ENCODE assay signal across 11 mouse cellular contexts in the genomic region with DNA sequence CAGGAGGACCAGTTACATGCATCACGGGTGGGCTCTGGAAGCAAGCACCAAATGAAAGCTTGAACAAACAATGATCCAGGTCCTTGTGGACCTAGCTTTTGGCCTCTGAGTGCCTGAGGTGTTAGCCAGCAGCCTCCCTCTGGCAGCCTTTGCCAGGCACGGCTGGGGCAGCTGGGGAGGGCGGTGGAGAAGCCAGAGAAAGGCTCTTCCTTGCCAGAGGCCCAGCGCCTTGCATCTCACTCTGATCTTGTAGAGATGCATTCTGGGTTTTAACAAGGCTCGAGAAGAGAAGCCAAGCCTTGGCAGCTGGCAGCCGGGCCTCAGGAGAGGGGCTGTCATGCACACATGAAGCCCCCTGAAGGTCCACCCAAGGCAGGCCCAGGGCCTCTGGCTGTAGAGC. TPM values are rescaled to one million over a fixed set of nuclear protein-coding genes. Genes with fewer than 3 reads are reported as not detected.
DNase-seq lines count a peak whose midpoint lies in the region; ATAC-seq and TF ChIP-seq lines count a peak whose summit lies in the region.
"Had no signal": no experiment of that assay in that cellular context is flagged by ENCODE, and none has a peak within 500 bp of the region (broad histone marks: within the 10 kb centered on the region; RNA-seq: fewer than 3 reads in every experiment).

No protein-coding gene starts in this region.

- ATAC-seq in kidney, embryonic 14.5 days (ENCODE audit: low FRiP score, low TSS enrichment): no peak
- no peak for ATAC-seq in embryonic facial prominence, embryonic 13.5 days (ENCODE audit: insufficient number of reproducible peaks, insufficient read depth, low FRiP score, low TSS enrichment, low read depth)
- no peak for ATAC-seq in midbrain, embryonic 14.5 days (ENCODE audit: low FRiP score, low TSS enrichment)

- no peak overlapping the region for H3K4me3 ChIP-seq in kidney, adult 2 months (ENCODE audit: insufficient read depth, low read depth, low read length)
- H3K4me3 ChIP-seq in kidney, embryonic 14.5 days (ENCODE audit: low read length): no peak overlapping the region
- no peak overlapping the region for H3K4me3 ChIP-seq in embryonic facial prominence, embryonic 13.5 days
- H3K4me3 ChIP-seq in midbrain, embryonic 14.5 days (replicated peaks; ENCODE audit: low read depth, low read length): no peak overlapping the region
- H3K4me3 ChIP-seq: heart, embryonic 13.5 days had no signal

- peak overlapping the region; percentile 36; the same call in 1 of the 2 replicates for H3K27ac ChIP-seq in kidney, adult 2 months (ENCODE audit: insufficient read depth, low read depth, low read length)
- no peak overlapping the region for H3K27ac ChIP-seq in kidney, embryonic 14.5 days (ENCODE audit: low read depth, low read length)
- H3K27ac ChIP-seq in embryonic facial prominence, embryonic 13.5 days: peak overlapping the region; percentile 57
- peak overlapping the region; percentile 80 for H3K27ac ChIP-seq in midbrain, embryonic 14.5 days (replicated peaks; ENCODE audit: low read depth, low read length)

- no peaks in the 10 kb centered on the region for H3K9me3 ChIP-seq in kidney, embryonic 14.5 days (ENCODE audit: control insufficient read depth, low read length)
- H3K9me3 ChIP-seq in embryonic facial prominence, embryonic 13.5 days: no peaks in the 10 kb centered on the region
- H3K9me3 ChIP-seq in midbrain, embryonic 14.5 days (ENCODE audit: control insufficient read depth, low read length): no peaks in the 10 kb centered on the region
- H3K9me3 ChIP-seq: heart, embryonic 13.5 days had no signal

- 49% methylated on average over 6 of the region's 6 CpGs for WGBS in kidney, adult 2 months
- WGBS in kidney, embryonic 14.5 days: 74% methylated on average over 6 of the region's 6 CpGs
- 58% methylated on average over 6 of the region's 6 CpGs for WGBS in embryonic facial prominence, embryonic 13.5 days
- 18% methylated on average over 6 of the region's 6 CpGs for WGBS in midbrain, embryonic 14.5 days

- H3K4me2 ChIP-seq in kidney, embryonic 14.5 days (replicated peaks; ENCODE audit: low read depth, low read length): no peak overlapping the region
- no peak overlapping the region for H3K4me2 ChIP-seq in embryonic facial prominence, embryonic 13.5 days
- no peak overlapping the region for H3K4me2 ChIP-seq in midbrain, embryonic 14.5 days (ENCODE audit: low read length)
- H3K4me2 ChIP-seq: heart, embryonic 13.5 days had no signal

- no peak for TF ChIP-seq POLR2A in kidney, adult 2 months (IDR thresholded peaks at IDR 0.05; ENCODE audit: low read depth, low read length)

- no peak for TF ChIP-seq CTCF in kidney, adult 2 months (conservative IDR thresholded peaks at IDR 0.05; ENCODE audit: insufficient read depth, insufficient read length, low read depth, low read length)

- H3K4me1 ChIP-seq in kidney, adult 2 months (ENCODE audit: control insufficient read depth, insufficient read depth, low read length): peaks cover 75% of the 10 kb centered on the region
- peaks cover 53% of the 10 kb centered on the region for H3K4me1 ChIP-seq in kidney, embryonic 14.5 days (ENCODE audit: control insufficient read depth, insufficient read depth, low read length)
- peaks cover 90% of the 10 kb centered on the region for H3K4me1 ChIP-seq in embryonic facial prominence, embryonic 13.5 days
- peaks cover 81% of the 10 kb centered on the region for H3K4me1 ChIP-seq in midbrain, embryonic 14.5 days (ENCODE audit: control insufficient read depth, insufficient read depth, low read length)

- no peaks in the 10 kb centered on the region for H3K36me3 ChIP-seq in kidney, adult 2 months (ENCODE audit: control insufficient read depth, insufficient read depth, low read length)
- H3K36me3 ChIP-seq in kidney, embryonic 14.5 days (ENCODE audit: control insufficient read depth, insufficient read depth, low read length): no peaks in the 10 kb centered on the region
- H3K36me3 ChIP-seq in embryonic facial prominence, embryonic 13.5 days: no peaks in the 10 kb centered on the region
- H3K36me3 ChIP-seq in midbrain, embryonic 14.5 days (ENCODE audit: control insufficient read depth, insufficient read depth, low read length): no peaks in the 10 kb centered on the region
- H3K36me3 ChIP-seq: heart, embryonic 13.5 days had no signal

- H3K27me3 ChIP-seq in kidney, adult 2 months (replicated peaks; ENCODE audit: control insufficient read depth, insufficient read depth, low read length): no peaks in the 10 kb centered on the region
- peaks cover 20% of the 10 kb centered on the region for H3K27me3 ChIP-seq in kidney, embryonic 14.5 days (ENCODE audit: control insufficient read depth, insufficient read depth, low read length)
- H3K27me3 ChIP-seq in embryonic facial prominence, embryonic 13.5 days: peaks cover 26% of the 10 kb centered on the region
- no peaks in the 10 kb centered on the region for H3K27me3 ChIP-seq in midbrain, embryonic 14.5 days (ENCODE audit: control insufficient read depth, insufficient read depth, low read length)

- no peak overlapping the region for H3K9ac ChIP-seq in kidney, embryonic 14.5 days (ENCODE audit: low read depth, low read length)
- H3K9ac ChIP-seq in embryonic facial prominence, embryonic 13.5 days: peak overlapping the region; percentile 49; the same call in 1 of the 2 replicates
- peak overlapping the region; percentile 2; the same call in 1 of the 2 replicates for H3K9ac ChIP-seq in midbrain, embryonic 14.5 days (replicated peaks; ENCODE audit: low read length)

- DNase-seq in kidney, adult 2 months: no peak
- DNase-seq in gastrocnemius, postnatal 25 days: peak; percentile 58
- peak; percentile 69 for DNase-seq in midbrain, embryonic 14.5 days
- DNase-seq in embryo, embryonic 10 days (ENCODE audit: low spot score): no peak
- no peak for DNase-seq in ovary, postnatal 14 days (ENCODE audit: low spot score)
- DNase-seq in frontal cortex, postnatal 36 days (ENCODE audit: low spot score in 2 of 2): no peak
- DNase-seq: kidney, postnatal 14 days; thymus, adult 18-20 months had no signal

RNA-seq across cellular contexts. Expression of a gene that starts 34.8 kb away (rescaled TPM):
- polyA plus RNA-seq in kidney, adult 2 months (2012; rRNA removed): 23.1 and 25.1 TPM in 2 replicates
- 3.0 and 5.5 TPM in 2 replicates for polyA plus RNA-seq in kidney, embryonic 14.5 days (2014; fragmentation: Nextera tagmentation; extraction: Ambion mirVana)
- 13.0 and 13.6 TPM in 2 replicates for polyA plus RNA-seq in embryonic facial prominence, embryonic 13.5 days (2015; fragmentation: Nextera tagmentation; extraction: Ambion mirVana)
- under 1 TPM; 0.31 to 0.35 TPM for total RNA-seq in gastrocnemius, postnatal 25 days (2021)
- 7.0 and 10.2 TPM in 2 replicates for polyA plus RNA-seq in midbrain, embryonic 14.5 days (2014; fragmentation: Nextera tagmentation; extraction: Ambion mirVana)

Comparison
In these comparisons a context has a peak if more than half of its experiments do, and no peak if none do; other contexts are left out.
1. DNase-seq: peak in gastrocnemius, postnatal 25 days (single experiment) and midbrain, embryonic 14.5 days (single experiment); none in kidney, adult 2 months (single experiment), embryo, embryonic 10 days (single experiment), ovary, postnatal 14 days (single experiment) and frontal cortex, postnatal 36 days (0 of 2).